Mouse (Mus musculus): ENCODE data around the gene St6galnac5.

DNA sequence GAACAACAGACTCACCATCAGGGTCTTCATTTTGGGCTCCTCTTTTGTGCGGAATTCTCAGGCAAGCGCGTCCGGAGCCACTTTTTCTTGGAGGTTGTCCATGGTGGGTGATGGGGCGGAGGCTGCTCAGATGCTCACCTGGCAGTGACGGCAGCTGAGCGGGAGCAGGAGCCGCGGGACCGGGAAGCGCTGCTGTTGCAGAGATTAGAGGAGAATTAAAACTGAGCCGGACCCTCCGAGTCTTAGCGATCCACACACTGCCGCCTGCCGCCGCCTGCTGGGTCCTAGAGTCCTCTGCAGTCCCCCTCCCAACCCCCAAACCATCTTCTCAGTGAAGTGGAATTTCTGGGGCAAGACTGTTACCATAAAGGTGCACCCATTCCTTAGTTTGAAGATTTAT, at the start of gene St6galnac5:
- TF ChIP-seq CTCF (IDR thresholded peaks at IDR 0.05; ENCODE audit: low read depth, low read length) = no peak
- no peak for TF ChIP-seq GATA1 (IDR thresholded peaks at IDR 0.05; ENCODE audit: borderline replicate concordance, low read length)
- no peak for TF ChIP-seq TAL1 (conservative IDR thresholded peaks at IDR 0.05; ENCODE audit: low read depth, low read length)
- no peak for TF ChIP-seq POLR2AphosphoS5 (IDR thresholded peaks at IDR 0.05; ENCODE audit: insufficient replicate concordance, low read depth, low read length)

All from G1E (cell line).